8 mouse cellular contexts compared by ENCODE assay signal in genomic region chr14:7997255-7997696, GRCm38 (mm10). TPM values are rescaled to one million over a fixed set of nuclear protein-coding genes. Genes with fewer than 3 reads are reported as not detected.
DNase-seq lines count a peak whose midpoint lies in the region; ATAC-seq lines count a peak whose summit lies in the region.

No protein-coding gene starts in this region.

- no peaks in the 10 kb centered on the region; the same call in 1 of the 2 replicates for H3K4me1 ChIP-seq in intestine, embryonic 14.5 days (replicated peaks; ENCODE audit: control insufficient read depth, insufficient read depth, low read length)

- H3K9me3 ChIP-seq in intestine, embryonic 14.5 days (ENCODE audit: control insufficient read depth, low read length): no peaks in the 10 kb centered on the region

- intact Hi-C loops in left cerebral cortex, postnatal 10 days (cut with DNase I): no loop called here

- no peak overlapping the region for H3K4me3 ChIP-seq in intestine, embryonic 14.5 days (ENCODE audit: low read depth, low read length)

- H3K4me2 ChIP-seq in intestine, embryonic 14.5 days (ENCODE audit: low read length): peak overlapping the region; percentile 37

- peaks cover 22% of the 10 kb centered on the region for H3K27me3 ChIP-seq in intestine, embryonic 14.5 days (replicated peaks; ENCODE audit: control insufficient read depth, insufficient read depth, low read length)

- peak; percentile 91 to 92 for DNase-seq in adrenal gland, adult 18-20 months (ENCODE audit: low spot score in 2 of 2)
- DNase-seq in embryo, embryonic 10.5 days (ENCODE audit: low spot score): peak; percentile 92
- peak; percentile 78 for DNase-seq in gastrocnemius, postnatal 25 days
- DNase-seq in intestine, embryonic 14.5 days (ENCODE audit: low spot score): peak; percentile 94
- peak; percentile 80 to 92 for DNase-seq in left cerebral cortex, postnatal 10 days (ENCODE audit: extremely low spot score in 1 of 2, low spot score in 2 of 2)
- DNase-seq in right cerebral cortex, postnatal 14 days: peak; percentile 93
- peak; percentile 86 for DNase-seq in urinary bladder, postnatal 25 days (ENCODE audit: low spot score)

- peak; percentile 47; the same call in 1 of the 2 replicates for ATAC-seq in intestine, embryonic 14.5 days (replicated peaks; ENCODE audit: low FRiP score, low TSS enrichment, low read depth)
- peak; percentile 95 for ATAC-seq in megakaryocyte-erythroid progenitor cell, adult 5-6 weeks (replicated peaks; ENCODE audit: low FRiP score, low TSS enrichment, poor library complexity, severe bottlenecking)

- no peak overlapping the region for H3K27ac ChIP-seq in intestine, embryonic 14.5 days (ENCODE audit: low read depth)

- H3K36me3 ChIP-seq in intestine, embryonic 14.5 days (ENCODE audit: control insufficient read depth, insufficient read depth, low read length): no peaks in the 10 kb centered on the region

- no peak overlapping the region for H3K9ac ChIP-seq in intestine, embryonic 14.5 days (ENCODE audit: low read length)

- 2% methylated on average over 15 of the region's 15 CpGs for WGBS in intestine, embryonic 14.5 days

RNA-seq across cellular contexts. Expression of gene Dnase1l3, which starts 2.9 kb away (rescaled TPM):
- total RNA-seq in adrenal gland, adult 18-20 months (2021): under 1 TPM; 0.45 to 0.70 TPM
- not detected for total RNA-seq in gastrocnemius, postnatal 25 days (2021)
- polyA plus RNA-seq in intestine, embryonic 14.5 days (2014; fragmentation: Nextera tagmentation; extraction: Ambion mirVana): 1.1 TPM in 2 replicates
- total RNA-seq in left cerebral cortex, postnatal 10 days (2021): not detected
- not detected in 2 replicates for total RNA-seq in megakaryocyte-erythroid progenitor cell, adult 5-6 weeks (2014; fragmentation: Nextera tagmentation)
- total RNA-seq in megakaryocyte-erythroid progenitor cell, adult 5-6 weeks (2017): not detected in 2 replicates

RNA-seq across cellular contexts. Expression of gene Abhd6, which starts 5.4 kb away (rescaled TPM):
- total RNA-seq in adrenal gland, adult 18-20 months (2021): 10 to 100 TPM; 51.9 to 92.9 TPM
- 1 to 10 TPM; 4.0 to 4.2 TPM for total RNA-seq in gastrocnemius, postnatal 25 days (2021)
- polyA plus RNA-seq in intestine, embryonic 14.5 days (2014; fragmentation: Nextera tagmentation; extraction: Ambion mirVana): 15.5 and 19.5 TPM in 2 replicates
- 10 to 100 TPM; 51.8 to 52.3 TPM for total RNA-seq in left cerebral cortex, postnatal 10 days (2021)
- total RNA-seq in megakaryocyte-erythroid progenitor cell, adult 5-6 weeks (2014; fragmentation: Nextera tagmentation): 0.24 and 0.42 TPM in 2 replicates
- 0.99 TPM in 1 of 2 replicates, not detected in the other for total RNA-seq in megakaryocyte-erythroid progenitor cell, adult 5-6 weeks (2017)

RNA-seq across cellular contexts. Expression of gene Gm45521, which starts 40.2 kb away (rescaled TPM):
- not detected for total RNA-seq in adrenal gland, adult 18-20 months (2021)
- total RNA-seq in gastrocnemius, postnatal 25 days (2021): not detected
- polyA plus RNA-seq in intestine, embryonic 14.5 days (2014; fragmentation: Nextera tagmentation; extraction: Ambion mirVana): 0.38 TPM in 1 of 2 replicates, not detected in the other
- total RNA-seq in left cerebral cortex, postnatal 10 days (2021): under 1 TPM in 1 of 2 experiments, not detected in 1; 0.57 TPM
- total RNA-seq in megakaryocyte-erythroid progenitor cell, adult 5-6 weeks (2014; fragmentation: Nextera tagmentation): not detected in 2 replicates
- total RNA-seq in megakaryocyte-erythroid progenitor cell, adult 5-6 weeks (2017): not detected in 2 replicates

Comparison
In these comparisons a context has a peak if more than half of its experiments do, and no peak if none do; other contexts are left out.
1. RNA of gene Abhd6, which starts 5.4 kb away (total RNA-seq): 51.9 to 92.9 TPM in adrenal gland, adult 18-20 months and 51.8 to 52.3 TPM in left cerebral cortex, postnatal 10 days; 4.0 to 4.2 TPM in gastrocnemius, postnatal 25 days and 0.24 to 0.99 TPM in megakaryocyte-erythroid progenitor cell, adult 5-6 weeks; every median in the first group is over 10 times any median in the second.
2. Peak in every context shown above with its lines, with median percentiles within 50 percentile points of each other: DNase-seq.